Mouse (Mus musculus) myocyte (in vitro differentiated cells): Measurements from ENCODE around the gene Slc25a29.

Source experiments
- E2F4 ChIP-seq: IDR thresholded peaks from one replicate; pipeline ENCODE4 v1.6.1; 2011; ENCODE audit warnings: mild to moderate bottlenecking, control low read depth, moderate library complexity; ENCODE audit not compliant: insufficient read depth
- MAX ChIP-seq: IDR thresholded peaks from one replicate; pipeline ENCODE4 v1.6.1; 2011; ENCODE audit warnings: low read depth, mild to moderate bottlenecking, control low read depth
- MYOD1 ChIP-seq, 3 experiments: IDR thresholded peaks; one replicate each; pipeline ENCODE4 v1.6.1; 2011; ENCODE audit warnings: control low read depth in 2 of 3, low read depth in 2 of 3, mild to moderate bottlenecking in 2 of 3, moderate library complexity in 1 of 3; ENCODE audit not compliant: insufficient read length in 2 of 3, control insufficient read depth in 1 of 3
- POLR2A ChIP-seq: IDR thresholded peaks from one replicate; pipeline ENCODE4 v1.6.1; 2011; ENCODE audit warnings: low read depth, mild to moderate bottlenecking, control low read depth, moderate library complexity; ENCODE audit not compliant: insufficient read length
- SRF ChIP-seq: IDR thresholded peaks from one replicate; pipeline ENCODE4 v1.6.1; 2011; ENCODE audit warnings: low read depth; ENCODE audit not compliant: control insufficient read depth, insufficient read length
- TCF12 ChIP-seq: IDR thresholded peaks from one replicate; pipeline ENCODE4 v1.6.1; 2011; ENCODE audit warnings: mild to moderate bottlenecking, control low read depth; ENCODE audit not compliant: poor library complexity, insufficient read depth, severe bottlenecking
- USF1 ChIP-seq: IDR thresholded peaks from one replicate; pipeline ENCODE4 v1.6.1; 2011; ENCODE audit warnings: low read depth, mild to moderate bottlenecking, control low read depth, moderate library complexity

DNA sequence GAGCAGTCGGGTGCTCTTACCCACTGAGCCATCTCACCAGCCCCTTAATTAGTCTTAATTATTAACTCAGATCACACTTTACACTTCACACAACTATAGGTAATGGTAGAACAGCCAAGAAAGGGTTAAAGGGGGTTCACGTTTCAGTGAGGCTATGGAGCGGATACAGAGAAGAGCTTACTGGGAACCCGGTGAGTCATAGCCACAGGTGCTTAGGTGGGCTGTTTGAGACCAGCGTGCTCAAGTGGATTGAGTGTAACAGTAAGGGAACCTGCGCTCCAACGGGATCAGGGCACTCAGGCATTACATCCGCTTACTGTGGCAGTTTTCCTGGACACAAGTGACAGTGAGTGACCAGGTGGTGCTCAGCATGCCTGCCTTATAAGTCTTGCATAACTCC is 12.6 kb downstream of the Slc25a29 start:
- no peak for TF ChIP-seq USF1
- no peak for TF ChIP-seq POLR2A
- no peak for TF ChIP-seq E2F4
- no peak for TF ChIP-seq MAX
- no peak for TF ChIP-seq TCF12
- TF ChIP-seq SRF: no peak
- no peak for TF ChIP-seq MYOD1 (IDR thresholded peaks at IDR 0.05; ENCODE audit: control insufficient read depth in 1 of 3, insufficient read length in 2 of 3, low read depth in 2 of 3)
